Mouse (Mus musculus) large intestine, adult 2 months (tissue): ENCODE results near the gene 2300002M23Rik. TPM values are rescaled to one million over a fixed set of nuclear protein-coding genes. Genes with fewer than 3 reads are reported as not detected.

ENCODE experiments used
- DNase-seq: peaks from one replicate; pipeline ENCODE4 v3.0.0-alpha.2; 2012; ENCODE audit warnings: low read depth, low spot score
- WGBS: fragments of 180-500 bp; shearing (Covaris S2); methylation state at CpG from one replicate; pipeline ENCODE4 v1.1.7; 2018; 5-methylcytosine and 5-hydroxymethylcytosine counted together
- polyA plus RNA-seq: library from polyadenylated mRNA; depleted of rRNA; stranded (reverse); fragments of >200 nt; gene quantifications from 2 replicates; pipeline ENCODE4 v1.2.3, GENCODE M21; 2012; rRNA removed

Gene 2300002M23Rik
- polyA plus RNA-seq, 1 experiment: not detected

DNA sequence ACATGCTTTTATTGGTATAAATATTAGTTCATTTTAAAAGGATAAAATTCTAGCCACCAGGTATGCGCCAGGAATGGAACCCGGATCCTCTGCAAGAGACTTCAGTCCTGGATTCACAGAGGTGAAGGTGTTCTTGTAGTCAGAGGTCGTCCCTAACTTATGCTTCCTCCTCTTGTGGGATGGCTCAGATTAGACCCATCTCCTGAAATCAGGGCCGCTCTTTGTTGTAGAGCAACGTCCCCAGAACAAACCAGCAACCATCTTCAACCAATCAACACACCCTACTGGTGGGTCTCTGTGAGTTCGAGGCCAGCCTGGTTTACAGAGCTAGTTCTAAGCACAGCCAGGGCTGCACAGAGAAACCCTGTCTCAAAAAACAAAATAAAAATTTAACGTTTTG lies 27.2 kb downstream of the 2300002M23Rik start:
- WGBS: 83% methylated on average over 7 of the region's 7 CpGs
- no peak for DNase-seq

DNA sequence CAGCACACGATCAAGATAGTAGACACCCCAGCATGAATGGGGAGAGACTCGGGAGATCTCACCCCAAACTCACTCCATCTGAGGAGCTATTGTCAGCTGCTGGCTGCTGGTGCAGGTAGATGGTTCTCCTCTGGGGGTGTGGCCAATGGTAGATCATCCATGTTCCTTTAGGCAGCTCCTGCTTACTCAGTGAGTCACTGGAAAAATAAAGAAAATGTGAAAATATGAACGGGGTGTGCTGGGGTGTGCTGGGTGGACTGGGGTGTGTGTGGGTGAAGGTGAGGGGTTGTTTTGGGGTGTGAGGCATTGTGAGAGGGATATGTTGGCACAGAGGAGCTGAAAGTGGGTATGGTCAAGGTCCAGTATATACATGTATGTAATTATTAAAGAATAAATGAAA lies 30.1 kb downstream of the 2300002M23Rik start:
- 69% methylated on average over 3 of the region's 3 CpGs for WGBS
- DNase-seq: no peak

DNA sequence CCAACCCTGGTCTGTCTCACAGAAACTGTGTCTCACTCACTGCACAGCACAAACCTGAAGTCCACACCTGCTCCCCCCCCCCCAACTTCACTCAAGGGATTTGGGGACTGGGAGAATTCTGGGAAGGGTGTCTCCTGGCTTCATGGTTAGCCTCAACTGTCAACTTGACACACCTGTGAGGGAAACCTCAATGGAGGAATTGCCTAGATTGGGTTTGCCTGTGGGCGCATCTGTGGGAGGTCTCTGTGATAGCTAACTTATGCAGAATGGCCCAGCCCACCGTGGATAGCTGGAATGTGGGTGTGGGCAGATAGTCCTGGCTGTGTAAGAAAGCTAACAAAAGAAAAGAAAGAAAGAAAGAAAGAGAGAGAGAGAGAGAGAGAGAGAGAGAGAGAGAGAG lies 34.0 kb downstream of the 2300002M23Rik start, which contains the start of gene Sfta2:
Gene Sfta2, plus strand, starts transcription at position 301 of the 400 bp plus-strand sequence.
- DNase-seq: no peak
- 24% methylated on average over 2 of the region's 2 CpGs for WGBS

DNA sequence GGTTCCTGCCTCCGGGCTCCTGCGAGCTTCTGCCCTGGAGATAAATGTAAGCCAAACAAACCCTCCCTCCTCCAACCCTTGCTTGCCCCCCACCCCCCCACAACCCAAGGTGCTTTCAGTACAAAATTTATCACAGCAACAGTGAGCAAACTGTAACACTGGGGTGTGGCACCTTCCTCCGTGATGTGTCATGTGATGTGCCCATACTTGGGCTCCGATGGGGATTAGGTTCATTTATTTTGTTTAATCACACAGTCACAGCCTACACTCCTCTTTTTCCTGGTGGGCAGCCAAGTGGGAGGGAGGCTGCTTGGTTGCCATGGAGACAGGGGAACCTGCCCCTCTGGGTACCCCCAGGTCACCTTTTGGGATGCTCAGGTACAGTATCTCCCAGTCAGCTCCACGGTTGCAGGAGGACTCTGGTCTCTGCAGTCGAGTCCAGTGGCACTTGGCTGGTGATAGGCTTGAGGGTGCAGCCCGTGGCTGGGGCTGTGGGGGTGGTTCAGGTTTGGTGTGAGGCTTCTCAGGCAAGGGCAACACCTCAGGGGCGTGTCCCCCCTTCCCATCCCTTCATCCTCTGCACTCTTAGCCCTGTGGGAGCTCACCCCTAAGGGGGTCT lies 34.6 kb downstream of the 2300002M23Rik start:
- WGBS: 21% methylated on average over 8 of the region's 8 CpGs
- DNase-seq: no peak

DNA sequence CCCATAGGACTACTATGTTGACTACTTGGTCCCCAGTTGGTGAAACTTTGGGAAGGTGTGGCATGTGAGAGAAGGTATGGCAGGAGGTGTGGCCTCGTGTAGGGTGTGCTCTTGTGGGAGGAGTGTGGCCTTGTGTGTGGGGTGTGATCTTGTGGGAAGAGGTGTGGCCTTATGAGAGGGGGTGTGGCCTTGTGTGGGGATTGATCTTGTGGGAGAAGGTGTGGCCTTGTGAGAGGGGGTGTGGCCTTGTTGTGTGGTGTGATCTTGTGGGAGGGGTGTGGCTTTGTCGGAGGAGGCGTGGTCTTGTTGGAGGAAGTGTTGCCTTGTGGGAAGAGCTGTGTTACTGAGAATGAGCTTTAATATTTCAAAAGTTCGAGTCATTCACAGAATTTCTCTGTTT lies 49.9 kb downstream of the 2300002M23Rik start:
- DNase-seq: no peak
- WGBS: 67% methylated on average over 4 of the region's 4 CpGs

Other genes starting within 250 kb of the 2300002M23Rik start
- 16.5 and 51.5 TPM in 2 replicates for gene H2-Q1, start 247.0 kb upstream of the 2300002M23Rik start, polyA plus RNA-seq
- gene H2-Q2, start 225.2 kb upstream of the 2300002M23Rik start, polyA plus RNA-seq: 245 and 632 TPM in 2 replicates
- 80.0 and 122 TPM in 2 replicates for gene H2-Q4, start 187.8 kb upstream of the 2300002M23Rik start, polyA plus RNA-seq
- 52.5 and 53.5 TPM in 2 replicates for gene H2-Q6, start 142.6 kb upstream of the 2300002M23Rik start, polyA plus RNA-seq
- gene H2-Q7, start 128.3 kb upstream of the 2300002M23Rik start, polyA plus RNA-seq: 127 and 155 TPM in 2 replicates
- gene H2-Q10, start 97.4 kb upstream of the 2300002M23Rik start, polyA plus RNA-seq: 7.5 and 13.8 TPM in 2 replicates
- not detected in 2 replicates for gene Pou5f1, start 61.4 kb upstream of the 2300002M23Rik start, polyA plus RNA-seq
- gene Tcf19, start 50.6 kb upstream of the 2300002M23Rik start, polyA plus RNA-seq: 19.7 and 20.3 TPM in 2 replicates
- gene Cchcr1, start 50.4 kb upstream of the 2300002M23Rik start, polyA plus RNA-seq: 6.5 and 6.9 TPM in 2 replicates
- gene Psors1c2, start 34.2 kb upstream of the 2300002M23Rik start, polyA plus RNA-seq: 0.19 and 0.43 TPM in 2 replicates
- gene Cdsn, start 15.3 kb upstream of the 2300002M23Rik start, polyA plus RNA-seq: 1.2 and 1.4 TPM in 2 replicates
- gene Sfta2, start 34.1 kb downstream of the 2300002M23Rik start, polyA plus RNA-seq: not detected in 2 replicates
- not detected in 2 replicates for gene Gm9573, start 59.2 kb downstream of the 2300002M23Rik start, polyA plus RNA-seq
- 0.26 TPM in 1 of 2 replicates, not detected in the other for gene Mucl3, start 76.2 kb downstream of the 2300002M23Rik start, polyA plus RNA-seq
- gene Vars2, start 100.1 kb downstream of the 2300002M23Rik start, polyA plus RNA-seq: 20.3 and 25.1 TPM in 2 replicates
- 30.3 and 31.1 TPM in 2 replicates for gene Gtf2h4, start 106.3 kb downstream of the 2300002M23Rik start, polyA plus RNA-seq
- 39.0 and 48.9 TPM in 2 replicates for gene Ddr1, start 137.2 kb downstream of the 2300002M23Rik start, polyA plus RNA-seq